Mouse (Mus musculus): ENCODE measurements around the gene Gpr37l1.
"Not testable (repeated sequence)": the region's sequence is repeated elsewhere in the genome, so short reads cannot be mapped to it uniquely, and the experiment has no call there.

The Gpr37l1 gene

DNA sequence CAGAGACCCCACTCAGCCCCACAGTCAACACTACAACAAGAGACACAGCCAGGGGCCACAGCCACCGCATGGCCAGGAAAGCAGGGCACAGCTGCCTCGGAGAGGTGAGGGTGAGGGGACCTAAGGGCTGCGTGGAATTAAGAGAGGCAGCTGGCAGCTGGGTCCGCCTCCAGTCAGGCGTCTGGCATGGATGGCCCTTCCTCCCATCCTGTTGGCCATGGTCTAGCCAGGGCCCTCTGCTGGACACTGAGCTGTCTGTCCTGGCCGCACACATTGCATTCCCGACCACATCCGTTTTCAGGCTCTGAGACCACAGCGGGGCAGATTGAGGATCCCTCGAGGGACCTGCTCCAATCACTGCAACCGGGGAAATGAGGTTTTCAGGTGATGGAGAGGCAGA lies at the start of gene Gpr37l1:
Gene Gpr37l1, minus strand, starts transcription at position 247 of the 400 bp plus-strand sequence.
- peak in 1 of 2 experiments; percentile 59 for DNase-seq

DNA sequence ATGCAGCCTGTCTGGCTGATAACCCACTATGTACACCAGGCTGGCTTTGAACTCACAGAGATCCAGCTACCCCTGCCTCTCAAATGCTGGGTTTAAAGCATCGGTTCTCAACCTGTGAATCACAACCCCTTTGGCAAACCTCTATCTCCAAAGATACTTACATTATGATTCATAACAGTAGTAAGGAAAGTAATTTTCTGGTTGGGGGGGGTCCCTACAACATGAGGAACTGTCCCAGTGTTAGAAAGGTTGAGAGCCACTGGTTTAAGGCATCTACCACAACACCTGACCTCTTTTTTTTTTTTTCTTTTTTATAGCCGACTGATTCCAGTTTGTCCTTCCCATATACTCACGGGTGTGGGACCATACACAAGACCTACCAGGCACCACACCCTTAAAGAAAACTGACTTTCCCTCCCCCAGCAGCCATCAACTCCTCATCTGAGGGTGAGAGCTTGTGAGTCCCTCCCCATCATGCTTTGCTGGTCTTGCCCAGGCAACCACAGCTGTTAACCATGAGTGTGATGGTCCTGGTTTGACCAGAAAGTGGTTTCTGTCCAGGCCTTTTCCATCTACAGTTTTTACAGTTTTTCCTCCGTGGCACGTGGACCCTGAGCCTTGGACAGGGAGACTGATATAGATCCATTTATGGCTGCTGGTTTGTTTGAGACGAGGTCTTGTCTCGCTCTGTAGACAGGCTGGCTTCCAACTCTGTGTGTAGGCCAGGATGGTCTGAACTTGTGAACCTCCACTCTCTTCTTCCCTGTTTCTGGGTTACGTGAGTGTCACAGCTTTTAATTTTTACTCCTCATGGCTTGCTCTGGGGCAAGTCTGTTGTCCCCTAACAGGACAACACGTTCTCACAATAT lies 46.5 kb upstream of the Gpr37l1 start:
- DNase-seq, result no peak

DNA sequence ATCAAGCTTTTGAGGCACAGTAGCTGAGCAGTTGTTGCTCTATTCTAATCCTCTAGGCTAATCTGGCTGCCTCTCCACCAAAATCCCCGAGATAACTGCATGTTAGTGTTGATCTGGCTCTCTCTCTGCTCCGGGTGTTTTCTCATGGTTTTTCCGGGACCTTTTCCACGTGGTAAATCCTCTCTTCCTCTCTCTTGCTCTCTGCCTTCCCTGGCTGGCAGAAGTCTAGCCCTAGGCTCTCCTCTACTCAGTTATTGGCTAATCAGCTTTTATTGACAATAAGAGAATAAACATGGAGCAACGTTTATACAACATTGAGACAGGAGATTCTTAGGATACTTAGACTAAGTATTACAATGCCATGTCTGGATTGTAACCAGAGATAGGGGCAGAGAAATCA lies 42.9 kb upstream of the Gpr37l1 start:
- DNase-seq, result no peak

DNA sequence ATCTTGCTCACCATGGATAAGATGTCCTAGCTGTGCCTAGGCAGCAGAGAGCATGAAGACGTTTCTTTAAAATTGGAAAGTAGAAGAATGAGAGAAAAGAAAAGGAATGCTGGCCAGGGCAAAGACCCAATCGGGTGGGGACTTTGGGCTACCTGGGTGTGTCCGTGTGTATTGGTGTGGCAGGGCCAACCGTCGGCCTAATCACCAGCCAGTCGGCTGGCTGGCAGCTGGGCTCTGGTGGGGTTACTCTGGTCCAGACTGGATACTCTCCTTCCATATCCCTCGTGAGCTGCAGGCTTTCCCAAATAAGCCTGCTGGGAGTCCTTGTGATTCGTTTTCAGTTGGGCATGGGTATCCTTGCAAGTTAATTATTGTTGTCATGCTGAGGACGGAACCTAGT lies 41.2 kb upstream of the Gpr37l1 start:
- DNase-seq, result no peak

DNA sequence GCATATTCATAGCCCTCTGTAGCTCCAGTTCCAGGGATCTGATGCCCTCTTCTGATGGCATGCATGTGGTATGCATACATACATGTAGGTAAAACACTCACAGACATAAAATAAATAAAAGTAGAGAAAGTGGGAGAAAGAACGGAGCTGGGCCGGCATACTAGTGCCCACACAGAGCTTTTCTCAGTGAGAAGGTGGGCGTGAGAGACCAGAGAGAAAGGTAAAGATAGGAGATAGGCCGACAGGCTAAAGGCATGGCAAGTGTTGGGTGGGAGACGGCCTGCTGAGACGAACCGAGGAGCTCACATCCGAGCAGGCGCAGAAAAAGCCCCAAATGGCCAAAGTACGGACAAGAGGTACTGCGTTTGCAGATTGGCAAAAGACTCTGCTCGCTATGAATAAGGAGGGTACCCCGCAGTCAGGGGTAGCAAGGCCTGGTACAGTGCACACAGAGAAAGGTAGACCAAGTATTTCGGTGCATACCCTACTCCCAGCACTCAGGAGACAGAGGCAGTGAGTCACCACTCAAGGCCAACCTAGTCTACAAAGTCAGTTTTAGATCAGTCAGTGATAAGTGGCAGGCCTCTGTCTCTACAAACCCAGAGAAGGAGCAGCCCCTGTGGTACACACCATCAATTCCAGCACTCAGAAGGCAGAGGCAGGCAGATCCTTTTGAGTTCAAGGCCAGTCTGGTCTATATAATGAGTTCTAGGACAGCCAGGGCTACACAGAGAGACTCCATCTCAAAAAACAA lies 39.3 kb upstream of the Gpr37l1 start:
- DNase-seq, result no peak

DNA sequence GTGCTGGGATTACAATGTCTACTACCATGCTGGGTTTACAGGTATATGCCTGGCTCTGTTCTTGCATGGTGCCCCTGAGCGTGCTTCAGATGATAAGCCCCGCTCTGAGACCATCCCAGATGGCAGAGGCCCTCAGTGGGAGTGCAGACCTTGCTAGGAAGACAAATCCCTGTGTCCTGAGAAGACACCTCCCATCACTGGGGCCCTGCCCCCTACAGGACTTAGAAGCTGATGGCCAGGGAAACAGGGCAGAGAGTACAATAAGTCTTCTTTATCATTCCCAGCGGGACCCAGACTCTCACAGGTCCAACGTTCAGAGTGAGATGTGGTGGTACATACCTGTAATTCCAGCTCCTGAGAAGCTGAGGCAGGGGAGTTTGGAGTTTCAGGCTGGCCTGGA lies 37.8 kb upstream of the Gpr37l1 start:
- DNase-seq, result no peak

DNA sequence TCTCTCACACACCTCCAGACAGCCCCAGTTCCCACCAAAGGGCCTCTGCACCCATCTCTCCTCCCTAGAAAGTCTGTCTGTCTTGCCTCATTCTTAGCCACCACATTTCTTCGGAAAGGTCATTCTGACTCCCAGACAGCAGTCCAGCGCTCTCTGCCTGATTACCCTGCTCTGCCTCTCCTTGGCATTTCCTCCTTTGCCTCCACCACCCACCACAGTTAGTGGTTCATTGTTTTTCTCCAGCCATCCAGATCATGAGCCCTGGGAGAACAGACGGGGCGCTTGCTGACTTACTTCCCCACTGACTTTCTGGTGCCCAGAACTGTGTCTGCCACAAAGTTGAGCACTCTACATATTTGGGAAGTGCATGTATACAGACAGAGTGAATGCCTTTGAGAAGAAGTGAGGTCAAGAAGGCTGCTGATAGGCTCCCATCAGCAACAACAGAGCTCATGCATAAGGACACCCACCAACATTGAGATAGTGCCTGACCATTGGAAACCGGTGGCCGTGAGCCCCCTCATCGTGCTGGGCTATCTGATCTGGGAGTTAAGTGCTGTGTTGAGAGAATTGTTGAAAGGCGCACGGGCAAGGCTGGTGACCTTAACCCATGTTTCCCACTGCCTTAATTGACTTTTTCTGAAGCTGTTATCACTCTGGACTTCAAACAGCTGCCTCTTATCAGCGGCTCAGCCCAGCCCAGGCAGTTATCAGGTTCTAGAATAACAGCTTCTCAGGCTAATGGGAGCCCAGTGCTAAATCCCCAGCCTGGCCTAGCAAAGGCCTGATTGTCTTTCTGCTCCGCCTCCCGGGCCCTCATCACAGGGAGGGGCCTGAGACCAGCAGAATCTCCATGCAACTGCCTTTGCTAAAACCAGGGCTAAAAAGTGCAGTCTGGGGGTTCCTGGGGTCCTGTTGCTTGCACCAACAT lies 37.0 kb upstream of the Gpr37l1 start:
- no peak for DNase-seq

DNA sequence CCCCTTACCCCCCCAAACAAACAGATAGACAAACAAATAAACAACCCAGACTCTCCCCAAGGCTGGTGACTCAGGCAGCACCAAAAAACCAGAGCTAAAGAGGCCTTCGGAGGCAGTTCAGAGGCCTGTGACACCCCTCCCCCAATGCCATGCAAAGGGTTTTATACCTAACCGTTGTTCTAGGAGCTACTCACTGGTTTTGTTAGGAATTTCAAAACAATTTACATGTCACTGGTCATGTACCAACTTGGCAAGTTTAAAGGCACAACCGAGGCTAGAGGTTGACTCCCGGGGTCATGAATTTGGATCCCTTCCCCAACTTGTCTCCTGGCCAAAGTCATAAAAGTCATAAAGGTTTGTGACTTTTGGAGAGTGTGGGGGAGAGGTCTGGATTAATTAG lies 32.9 kb upstream of the Gpr37l1 start:
- no peak for DNase-seq

DNA sequence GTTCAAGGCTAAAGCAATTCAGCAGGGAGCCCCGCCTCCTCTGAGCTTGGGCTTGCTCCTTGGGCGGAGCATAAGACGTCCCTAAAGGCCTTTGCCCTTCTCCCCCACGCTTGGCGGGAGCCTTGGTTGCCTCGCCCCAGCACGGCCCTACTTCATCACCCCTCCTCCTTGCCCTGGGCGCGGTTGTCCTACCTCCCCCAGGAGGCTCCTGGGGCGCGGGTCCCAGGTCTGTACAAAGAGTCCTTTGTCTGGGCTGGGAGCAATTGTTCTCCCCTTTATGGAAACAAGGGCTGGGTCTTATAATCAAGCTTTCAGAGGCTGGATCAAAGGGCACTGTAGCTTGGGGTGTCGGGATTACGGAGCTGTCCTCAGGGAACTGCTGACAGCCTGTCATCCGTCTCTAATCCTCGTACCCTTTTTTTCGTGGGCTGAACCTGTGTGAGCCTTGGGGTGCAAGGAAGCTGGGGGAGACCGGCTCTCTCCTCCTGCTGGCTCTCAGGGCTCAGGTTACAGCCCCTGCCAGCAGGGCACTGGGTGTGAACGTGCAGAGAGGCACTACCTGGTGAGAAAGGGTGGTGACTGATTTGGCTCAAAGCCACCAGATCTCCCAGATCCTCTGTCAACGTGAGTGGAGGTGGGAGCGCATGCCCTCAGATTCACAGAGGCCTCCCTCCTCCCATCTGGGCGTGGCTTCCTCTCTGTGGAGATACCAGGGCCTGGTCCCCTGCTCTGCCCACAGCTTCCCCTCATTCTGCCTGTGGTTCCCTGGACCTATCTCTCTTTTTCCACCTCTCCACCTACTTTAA lies 31.7 kb upstream of the Gpr37l1 start:
- DNase-seq, result no peak

DNA sequence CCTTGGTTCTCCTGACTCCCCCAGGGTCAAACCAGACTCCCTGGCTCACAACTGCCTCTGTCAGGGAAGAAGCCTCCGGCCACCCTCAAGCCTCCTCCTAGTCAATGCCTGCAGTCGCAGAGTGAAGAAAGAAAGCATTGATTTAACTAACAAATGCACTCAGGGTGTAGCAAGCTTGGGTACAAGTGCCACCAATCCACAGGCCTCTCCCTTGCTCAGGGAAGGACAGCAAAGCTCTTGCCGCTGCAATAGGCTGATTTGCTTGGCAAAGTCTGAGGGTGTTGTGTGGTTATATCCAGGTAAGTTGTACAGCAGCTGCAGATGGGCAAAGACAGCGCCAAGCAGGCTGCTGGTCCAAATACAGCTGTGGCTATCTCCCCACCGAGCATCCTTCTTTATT lies 30.9 kb upstream of the Gpr37l1 start:
- DNase-seq, result no peak

DNA sequence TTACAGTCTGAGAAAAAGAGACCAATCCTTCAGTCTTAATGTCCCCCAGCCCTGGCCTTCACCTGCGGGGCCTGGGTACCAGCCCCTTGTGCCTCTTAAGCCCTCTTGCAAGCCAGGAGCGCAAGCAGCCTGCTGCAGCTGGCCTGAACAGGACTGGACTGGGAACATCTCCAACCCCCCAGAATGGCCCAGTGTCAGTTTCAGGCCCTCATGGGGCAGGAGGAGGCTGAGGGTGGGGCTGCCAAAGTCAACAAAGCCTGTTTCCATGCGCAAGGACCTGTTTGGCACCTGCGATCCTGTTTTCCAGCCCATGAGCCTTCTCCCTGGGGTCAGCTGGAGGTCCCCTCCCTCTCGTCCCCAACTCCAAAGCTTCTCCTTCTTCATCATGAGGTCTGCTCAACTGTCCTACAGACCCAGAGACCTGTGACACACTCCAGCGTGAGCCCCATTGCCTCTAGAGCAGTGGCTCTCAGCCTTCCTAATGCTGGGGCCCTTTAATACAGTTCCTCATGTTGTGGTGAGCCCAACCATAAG lies 28.5 kb upstream of the Gpr37l1 start:
- DNase-seq, result no peak

DNA sequence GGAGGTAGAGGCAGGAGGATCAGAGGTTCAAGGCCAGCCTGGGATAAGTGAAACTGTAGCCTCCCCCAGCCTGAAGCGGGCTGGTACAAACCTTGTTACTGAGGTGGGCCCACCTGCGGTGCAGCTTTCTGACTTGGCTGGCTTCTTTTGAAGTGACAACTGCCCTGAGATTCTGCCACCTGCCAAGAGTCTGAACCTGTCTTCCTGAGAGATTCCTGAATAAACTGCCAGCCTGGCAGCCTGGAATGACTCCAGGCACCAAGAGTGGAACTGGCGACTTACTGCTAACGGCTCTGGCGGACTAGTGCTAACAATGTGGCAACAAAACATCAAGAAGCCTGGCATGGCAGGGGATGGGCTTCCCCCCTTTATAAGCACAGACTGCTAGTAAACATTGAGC lies 26.9 kb upstream of the Gpr37l1 start:
- DNase-seq, result peak; percentile 72 to 80

DNA sequence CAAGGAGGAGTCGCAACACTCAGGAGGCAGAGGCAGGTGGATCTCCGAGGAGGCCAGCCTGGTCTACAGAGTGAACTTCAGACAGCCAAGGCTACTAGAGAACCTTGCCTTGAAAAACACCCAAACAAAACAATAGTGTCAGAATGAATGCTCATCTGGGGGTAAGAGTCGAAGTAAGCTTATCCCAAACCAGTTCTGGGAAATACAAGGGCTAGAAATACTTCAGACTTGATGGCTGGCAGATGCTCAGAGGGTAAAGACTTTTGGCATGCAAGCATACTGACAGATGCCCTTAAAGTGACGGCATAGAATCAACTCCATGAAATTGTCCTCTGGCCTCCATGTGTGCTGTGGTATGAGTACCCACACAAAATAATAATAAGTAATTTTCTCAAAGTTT lies 21.7 kb upstream of the Gpr37l1 start:
- DNase-seq, result no peak

DNA sequence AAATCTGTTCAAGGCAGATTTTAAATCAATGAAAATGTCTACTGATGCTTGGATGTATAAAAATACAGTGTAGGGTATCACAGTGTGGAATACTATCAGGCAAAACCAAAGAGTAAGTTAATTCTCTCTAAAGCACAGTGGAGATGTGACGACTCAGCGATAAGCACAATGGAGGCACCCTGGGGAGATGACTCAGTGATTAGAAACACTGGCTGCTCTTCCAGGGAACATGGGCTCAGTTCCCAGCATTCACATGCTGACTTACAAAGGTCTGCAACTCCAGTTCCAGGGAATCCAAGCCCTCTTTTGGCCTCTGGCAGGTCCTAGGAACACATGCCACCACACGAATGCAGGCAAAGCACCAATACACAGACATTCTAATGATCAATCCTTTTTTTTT lies 20.7 kb upstream of the Gpr37l1 start:
- peak in 1 of 2 experiments; percentile 59 for DNase-seq

DNA sequence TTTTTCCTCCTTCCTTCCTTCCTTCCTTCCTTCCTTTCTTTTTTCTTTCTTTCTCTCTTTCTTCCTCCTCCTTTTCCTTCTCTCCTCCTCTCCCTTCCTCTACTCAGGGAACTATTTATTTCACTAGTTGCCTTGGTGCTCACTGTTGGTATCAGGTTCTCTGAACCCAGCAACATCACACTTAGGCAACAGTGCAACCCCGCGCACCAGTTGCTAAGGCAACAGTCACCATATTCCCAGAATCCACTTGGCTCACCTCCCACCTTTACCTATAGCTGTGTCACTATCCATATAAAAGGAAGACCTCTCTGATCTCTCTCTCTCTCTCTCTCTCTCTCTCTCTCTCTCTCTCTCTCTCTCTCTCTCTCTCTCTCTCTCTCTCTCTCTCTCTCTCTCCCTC lies 19.5 kb upstream of the Gpr37l1 start:
- DNase-seq, result not testable (repeated sequence)

DNA sequence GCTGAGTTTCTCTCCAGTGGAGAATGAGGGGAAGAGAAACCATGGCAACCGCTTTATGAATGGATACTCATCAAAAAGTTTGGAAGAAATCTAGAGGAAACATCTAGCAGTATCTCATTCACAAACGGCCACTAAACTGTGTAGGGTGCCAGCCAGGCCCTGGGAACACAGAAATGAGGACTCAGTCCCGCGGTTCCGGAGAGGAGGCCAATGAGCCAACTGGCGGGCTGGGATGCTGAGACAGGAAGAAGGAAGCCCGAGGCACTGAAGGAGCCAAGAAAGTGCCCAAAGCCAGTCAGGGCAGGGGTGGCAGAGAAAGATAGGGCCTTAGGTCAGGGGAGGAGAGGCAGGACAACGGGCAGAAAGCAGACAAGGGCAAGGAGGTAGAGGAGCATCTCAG lies 18.9 kb upstream of the Gpr37l1 start:
- DNase-seq, result peak; percentile 56 to 62

DNA sequence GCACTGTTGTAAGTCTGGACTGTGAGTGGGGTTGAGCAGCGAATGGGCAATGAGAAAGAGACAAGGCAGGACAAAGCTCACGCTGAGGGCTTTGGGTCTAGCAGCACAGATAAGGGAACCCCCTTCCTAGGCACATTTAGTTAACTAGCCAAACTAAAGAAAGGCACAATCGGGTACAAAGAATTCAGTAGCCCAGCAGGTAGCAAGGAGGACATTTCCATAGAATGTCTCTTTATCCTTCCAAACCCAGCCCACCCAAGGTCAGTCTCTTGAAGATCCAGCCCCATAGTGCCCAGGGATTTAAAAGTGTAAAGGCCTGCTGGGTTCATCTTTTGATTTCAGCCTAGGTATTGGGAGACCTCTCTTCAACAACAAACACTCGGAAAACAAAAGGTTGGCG lies 18.5 kb upstream of the Gpr37l1 start:
- no peak for DNase-seq

DNA sequence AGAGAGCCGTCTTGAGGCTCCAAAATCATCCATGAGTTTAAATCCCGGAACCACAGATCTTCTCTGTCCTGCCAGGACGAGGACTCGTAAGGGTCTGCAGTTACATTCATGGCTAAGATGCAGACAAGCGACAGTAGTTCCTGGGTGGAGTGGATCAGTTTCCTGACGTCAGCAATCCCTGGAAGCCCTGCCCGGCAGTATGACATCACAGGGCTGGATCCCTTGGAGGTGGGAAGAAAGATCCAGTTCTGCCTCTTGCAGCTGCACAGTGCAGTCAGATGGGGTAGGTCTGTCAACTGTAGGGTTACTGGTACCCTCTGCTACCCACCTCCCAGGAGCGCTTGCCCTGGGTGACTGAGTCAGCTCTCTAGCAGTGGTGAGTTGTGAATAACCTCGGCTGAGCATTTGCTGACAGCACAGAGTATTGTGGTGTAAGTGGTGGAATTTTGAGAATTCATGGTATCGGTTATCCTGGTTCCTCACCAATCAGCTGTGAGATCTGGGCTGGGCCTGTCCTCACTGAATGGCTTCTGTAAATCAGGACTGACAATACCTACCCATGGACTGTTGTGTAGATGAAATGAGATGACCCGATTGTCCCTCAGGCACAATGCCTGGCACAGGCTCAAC lies 16.6 kb upstream of the Gpr37l1 start:
- DNase-seq, result no peak

DNA sequence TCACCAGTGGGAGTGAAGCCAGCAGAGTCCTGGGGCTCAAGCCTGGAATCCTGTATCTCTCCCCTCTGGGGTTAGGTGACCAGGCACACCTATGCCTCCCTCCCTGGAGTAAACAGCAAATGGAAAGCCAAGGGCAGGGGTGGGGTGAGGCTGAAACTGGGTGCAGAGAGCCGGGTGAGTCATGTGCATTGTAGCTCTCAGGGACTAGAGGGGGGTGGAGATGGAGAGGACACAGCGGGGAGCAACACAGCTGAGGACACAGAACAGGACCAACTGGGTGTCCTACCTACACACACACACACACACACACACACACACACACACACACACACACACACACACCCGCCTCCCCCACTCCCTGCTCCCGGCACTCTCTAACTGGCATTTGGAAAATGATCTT lies 16.0 kb upstream of the Gpr37l1 start:
- no peak for DNase-seq

DNA sequence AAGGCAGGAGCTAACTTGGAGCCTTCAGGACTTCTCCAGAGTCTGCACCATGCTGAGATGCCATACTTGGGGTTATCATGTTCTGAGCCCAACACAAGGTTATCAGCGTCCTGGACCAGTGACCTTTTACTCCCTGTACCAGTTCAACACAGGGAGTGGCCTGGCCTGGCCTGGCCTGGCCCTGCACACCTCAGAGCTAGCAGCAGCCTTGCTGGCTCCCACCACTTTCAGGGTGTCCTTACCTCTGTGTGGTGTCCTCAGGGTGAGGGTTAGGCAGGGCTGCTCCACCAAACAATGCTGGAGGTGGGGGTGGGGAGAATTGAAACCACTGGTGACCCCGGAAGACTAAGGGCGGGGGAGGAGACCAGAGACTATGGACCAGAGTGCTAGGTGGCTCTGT lies 15.5 kb upstream of the Gpr37l1 start:
- DNase-seq, result no peak

DNA sequence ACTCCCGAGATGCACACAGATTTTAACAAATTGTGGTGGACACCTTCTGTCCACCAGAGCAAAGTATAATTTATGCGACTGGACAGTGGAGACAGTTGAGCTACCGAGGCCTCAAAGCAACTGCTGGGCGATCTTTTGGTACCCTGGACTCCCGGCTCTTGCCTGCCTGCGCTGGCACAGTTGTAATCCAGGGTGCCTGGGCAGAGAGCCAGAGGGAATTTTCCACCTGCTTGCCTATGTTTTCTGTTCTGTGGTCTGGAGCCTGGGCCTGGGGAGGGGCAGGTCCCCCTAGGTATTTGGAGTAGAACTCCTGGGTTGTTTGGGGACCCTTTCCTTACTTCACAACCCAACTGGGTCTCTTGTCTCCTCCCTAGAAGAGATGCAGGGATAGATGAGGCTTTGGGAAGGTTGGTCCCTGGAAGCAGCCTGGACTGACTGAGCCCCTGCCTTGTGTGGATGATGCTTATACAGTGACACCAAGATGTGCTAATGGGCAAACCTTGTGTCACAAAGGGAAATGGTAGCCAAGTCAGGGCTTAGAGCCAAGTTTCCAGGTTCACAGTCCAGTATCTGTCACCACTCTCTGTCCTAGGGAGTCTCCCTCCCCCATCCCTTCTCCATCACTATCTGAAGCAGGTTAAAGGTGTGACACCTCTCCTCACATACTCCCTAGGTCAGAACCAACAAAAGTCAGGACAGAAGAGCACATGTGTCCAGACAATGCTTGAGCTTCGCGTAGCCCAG lies 14.6 kb upstream of the Gpr37l1 start:
- peak; percentile 66 to 76 for DNase-seq

Measured in cerebellum, postnatal 25 days (tissue).